Mouse (Mus musculus) midbrain, embryonic 14.5 days (tissue): Measurements from ENCODE around the gene Zc2hc1c. TPM values are rescaled to one million over a fixed set of nuclear protein-coding genes. Genes with fewer than 3 reads are reported as not detected.

Experiments used
- ATAC-seq: fragments of 200-750 bp; cut with Nextera tagmentation; 2 replicates; pipeline ENCODE4 v1.8.0; 2017; ENCODE audit warnings: moderate number of reproducible peaks, moderate library complexity; ENCODE audit not compliant: low FRiP score, low TSS enrichment
- DNase-seq: peaks from one replicate; pipeline ENCODE4 v3.0.0-alpha.2; 2015
- H3K27ac ChIP-seq: fragments of 300-500 bp; sonication (generic); replicated peaks from 2 replicates; pipeline ENCODE4 v1.5.1; 2014; ENCODE audit warnings: mild to moderate bottlenecking, low read depth, low read length, moderate library complexity
- H3K27me3 ChIP-seq: fragments of 300-500 bp; sonication (generic); 2 replicates; pipeline ENCODE4 v1.6.1; 2014; ENCODE audit warnings: low read length, control low read depth, mixed read lengths; ENCODE audit not compliant: control insufficient read depth, insufficient read depth
- H3K36me3 ChIP-seq: fragments of 300-500 bp; sonication (generic); 2 replicates; pipeline ENCODE4 v1.6.1; 2014; ENCODE audit warnings: low read length, control low read depth; ENCODE audit not compliant: control insufficient read depth, insufficient read depth
- H3K4me1 ChIP-seq: fragments of 300-500 bp; sonication (generic); 2 replicates; pipeline ENCODE4 v1.6.1; 2014; ENCODE audit warnings: mild to moderate bottlenecking, antibody characterized with exemption, low read length, control low read depth; ENCODE audit not compliant: control insufficient read depth, insufficient read depth
- H3K4me2 ChIP-seq: fragments of 300-500 bp; sonication (generic); 2 replicates; pipeline ENCODE4 v1.6.1; 2014; ENCODE audit warnings: mild to moderate bottlenecking, low read length, moderate library complexity
- H3K4me3 ChIP-seq: fragments of 300-500 bp; sonication (generic); replicated peaks from 2 replicates; pipeline ENCODE4 v1.5.1; 2014; ENCODE audit warnings: low read depth, low read length
- H3K9ac ChIP-seq: fragments of 300-500 bp; sonication (generic); replicated peaks from 2 replicates; pipeline ENCODE4 v1.6.1; 2014; ENCODE audit warnings: mild to moderate bottlenecking, low read length, moderate library complexity
- H3K9me3 ChIP-seq: fragments of 300-500 bp; sonication (generic); 2 replicates; pipeline ENCODE4 v1.6.1; 2016; ENCODE audit warnings: low read length, control low read depth, mixed read lengths; ENCODE audit not compliant: control insufficient read depth
- WGBS: fragments of 180-500 bp; shearing (Covaris S2); extraction: QIAGEN DNeasy Blood & Tissue Kit; methylation state at CpG from one replicate; pipeline ENCODE4 v1.1.7; 2014; 5-methylcytosine and 5-hydroxymethylcytosine counted together
- polyA plus RNA-seq: library from polyadenylated mRNA; unstranded; fragments of >200 nt; fragmentation: Nextera tagmentation; extraction: Ambion mirVana; gene quantifications from 2 replicates; pipeline ENCODE4 v1.2.1, GENCODE M21; 2014

Zc2hc1c gene
- polyA plus RNA-seq, 1 experiment from 2014 or later: 1.6 TPM

- Histone ChIP-seq H3K4me2 (peak overlapping the region; percentile 90), H3K4me1 (peaks cover 6% of the 10 kb centered on the region; the same call in 1 of the 2 replicates), H3K36me3 (no peaks in the 10 kb centered on the region), H3K27me3 (no peaks in the 10 kb centered on the region), H3K4me3 (peak overlapping the region; percentile 51), H3K27ac (no peak overlapping the region), H3K9ac (peak overlapping the region; percentile 54), H3K9me3 (peaks cover 4% of the 10 kb centered on the region; the same call in 1 of the 2 replicates)
- 66% methylated on average over 24 of the region's 24 CpGs for WGBS
- DNase-seq (no peak), ATAC-seq (no peak)
These were observed 988 bp downstream of the Zc2hc1c start for GRCm38 (mm10) chr12:85289157-85290000.

DNA sequence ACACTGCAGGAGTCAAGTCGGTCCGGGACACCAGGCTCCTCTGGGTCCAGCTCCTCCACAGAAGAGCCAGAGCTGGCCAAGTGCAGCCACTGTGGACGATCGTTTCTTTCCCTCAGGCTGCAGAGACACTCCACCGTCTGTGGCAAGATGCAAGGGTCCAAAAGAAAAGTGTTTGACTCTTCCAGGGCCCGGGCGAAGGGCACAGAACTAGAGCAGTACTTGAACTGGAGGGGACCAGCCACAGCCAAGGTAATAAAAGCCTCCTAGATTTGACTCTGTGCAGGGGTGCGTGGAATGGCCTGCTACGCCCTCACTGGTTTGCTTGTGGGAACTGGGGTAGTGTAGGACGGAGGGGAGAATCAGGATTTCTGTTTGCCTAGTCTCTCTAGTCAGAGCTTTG lies 2.2 kb downstream of the Zc2hc1c start:
- Histone ChIP-seq H3K9me3 (peaks cover 4% of the 10 kb centered on the region; the same call in 1 of the 2 replicates), H3K27me3 (no peaks in the 10 kb centered on the region), H3K36me3 (no peaks in the 10 kb centered on the region), H3K27ac (no peak overlapping the region), H3K4me1 (peaks cover 6% of the 10 kb centered on the region; the same call in 1 of the 2 replicates), H3K9ac (no peak overlapping the region), H3K4me2 (no peak overlapping the region), H3K4me3 (no peak overlapping the region)
- 87% methylated on average over 10 of the region's 10 CpGs for WGBS
- no peak for DNase-seq
- no peak for ATAC-seq

DNA sequence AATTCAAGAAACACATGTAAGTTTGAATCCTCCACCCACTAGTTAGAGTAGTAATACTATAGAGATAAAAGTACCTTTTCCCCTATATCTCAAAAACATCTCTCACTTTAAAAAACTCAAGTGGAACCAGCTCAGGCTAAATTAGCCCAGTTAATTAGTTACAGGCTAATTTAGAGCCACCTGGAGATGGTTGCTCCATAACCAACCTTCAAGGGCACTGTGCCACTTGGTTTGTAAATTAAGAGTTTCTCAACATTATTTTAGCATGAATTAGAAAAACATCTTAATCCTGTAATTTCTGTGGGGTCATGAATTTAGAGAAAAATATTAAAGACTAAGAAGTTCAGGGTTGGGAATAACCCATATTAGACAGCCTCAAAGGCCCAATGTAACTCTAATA lies 3.1 kb downstream of the Zc2hc1c start:
- H3K4me3 ChIP-seq: no peak overlapping the region
- no peak overlapping the region for H3K9ac ChIP-seq
- no peak overlapping the region for H3K4me2 ChIP-seq
- no peaks in the 10 kb centered on the region for H3K27me3 ChIP-seq
- ATAC-seq (no peak), DNase-seq (no peak)
- H3K4me1 ChIP-seq: peaks cover 6% of the 10 kb centered on the region; the same call in 1 of the 2 replicates
- no peaks in the 10 kb centered on the region for H3K36me3 ChIP-seq
- H3K9me3 ChIP-seq: peaks cover 4% of the 10 kb centered on the region; the same call in 1 of the 2 replicates
- H3K27ac ChIP-seq: no peak overlapping the region

DNA sequence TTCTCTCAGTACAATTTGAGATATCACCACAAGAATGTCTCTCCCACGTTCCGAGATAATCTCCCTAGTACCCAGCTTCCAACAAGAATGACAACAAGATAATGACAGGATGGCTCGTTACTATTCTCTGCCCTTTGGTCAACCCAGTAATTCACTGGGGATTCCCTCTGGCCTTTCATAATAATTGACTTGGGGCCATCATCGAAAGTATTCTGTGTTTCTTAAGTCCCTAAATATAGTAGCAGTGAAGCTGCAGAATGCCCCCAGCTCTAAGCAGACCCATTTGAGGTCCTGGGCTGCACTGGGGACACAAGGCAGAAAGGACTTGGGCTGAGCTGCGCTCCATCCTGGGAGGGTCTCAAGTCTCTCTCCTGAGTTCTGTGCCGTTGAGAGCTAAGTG lies 3.9 kb downstream of the Zc2hc1c start:
- no peak overlapping the region for H3K9ac ChIP-seq
- DNase-seq (no peak), ATAC-seq (no peak)
- WGBS: 85% methylated on average over 6 of the region's 6 CpGs
- no peak overlapping the region for H3K27ac ChIP-seq
- peaks cover 6% of the 10 kb centered on the region; the same call in 1 of the 2 replicates for H3K4me1 ChIP-seq
- H3K36me3 ChIP-seq: no peaks in the 10 kb centered on the region
- H3K4me2 ChIP-seq: no peak overlapping the region
- no peak overlapping the region for H3K4me3 ChIP-seq
- peaks cover 4% of the 10 kb centered on the region; the same call in 1 of the 2 replicates for H3K9me3 ChIP-seq
- no peaks in the 10 kb centered on the region for H3K27me3 ChIP-seq

- H3K9ac ChIP-seq: no peak overlapping the region
- H3K4me2 ChIP-seq: no peak overlapping the region
- no peaks in the 10 kb centered on the region; the same call in 1 of the 2 replicates for H3K36me3 ChIP-seq
- peaks cover 4% of the 10 kb centered on the region; the same call in 1 of the 2 replicates for H3K9me3 ChIP-seq
- ATAC-seq (no peak), DNase-seq (no peak)
- H3K4me1 ChIP-seq: peaks cover 6% of the 10 kb centered on the region; the same call in 1 of the 2 replicates
- no peaks in the 10 kb centered on the region for H3K27me3 ChIP-seq
- H3K27ac ChIP-seq: no peak overlapping the region
- H3K4me3 ChIP-seq: no peak overlapping the region
These were observed 4.5 kb downstream of the Zc2hc1c start for GRCm38 (mm10) chr12:85292906-85293305.

GRCm38 (mm10) chr12:85295506-85295905 lies 7.1 kb downstream of the Zc2hc1c start:
- Histone ChIP-seq H3K36me3 (peaks cover 17% of the 10 kb centered on the region), H3K9ac (no peak overlapping the region), H3K4me3 (no peak overlapping the region), H3K27me3 (no peaks in the 10 kb centered on the region), H3K4me1 (no peaks in the 10 kb centered on the region), H3K4me2 (no peak overlapping the region), H3K9me3 (peaks cover 4% of the 10 kb centered on the region; the same call in 1 of the 2 replicates), H3K27ac (no peak overlapping the region)
- WGBS: 92% methylated on average over 2 of the region's 2 CpGs
- ATAC-seq: no peak
- DNase-seq: no peak

GRCm38 (mm10) chr12:85296915-85297314 lies 8.5 kb downstream of the Zc2hc1c start:
- no peaks in the 10 kb centered on the region for H3K4me1 ChIP-seq
- H3K9ac ChIP-seq: no peak overlapping the region
- H3K9me3 ChIP-seq: peaks cover 4% of the 10 kb centered on the region; the same call in 1 of the 2 replicates
- DNase-seq: no peak
- no peak overlapping the region for H3K27ac ChIP-seq
- H3K27me3 ChIP-seq: no peaks in the 10 kb centered on the region
- 87% methylated on average over 5 of the region's 5 CpGs for WGBS
- no peak for ATAC-seq
- H3K4me3 ChIP-seq: no peak overlapping the region
- no peak overlapping the region for H3K4me2 ChIP-seq
- H3K36me3 ChIP-seq: peaks cover 31% of the 10 kb centered on the region

DNA sequence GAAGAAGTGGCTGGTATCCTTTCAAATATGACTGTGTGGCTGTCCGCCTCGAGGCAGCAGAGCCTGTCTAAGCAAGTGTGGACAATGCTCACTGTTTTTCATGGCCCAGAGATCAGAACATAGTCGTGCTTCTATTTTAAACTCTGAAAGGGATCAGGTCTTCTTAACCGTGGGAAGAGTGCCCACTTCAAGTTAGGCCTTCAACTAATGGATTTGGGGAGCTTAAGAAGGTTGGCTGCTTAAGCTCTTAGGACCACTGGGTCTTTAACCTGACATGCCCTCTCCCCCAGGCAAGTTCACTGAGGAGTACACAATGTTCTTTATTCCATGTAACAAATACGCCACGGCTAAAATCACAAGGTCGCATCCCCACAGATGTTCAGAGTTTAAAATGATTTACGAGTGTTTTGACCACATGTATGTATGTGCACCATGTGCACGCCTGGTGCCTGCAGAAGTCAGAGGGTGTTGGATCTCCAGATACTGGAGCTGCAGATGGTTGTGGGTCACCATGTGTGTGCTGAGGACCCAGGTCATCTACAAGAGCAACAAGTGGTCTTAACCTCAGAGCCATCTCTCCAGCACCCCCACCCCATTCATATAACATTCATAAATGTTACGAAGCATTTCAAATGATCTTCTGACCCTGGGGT lies 9.1 kb downstream of the Zc2hc1c start:
- H3K27ac ChIP-seq: no peak overlapping the region
- no peaks in the 10 kb centered on the region for H3K27me3 ChIP-seq
- no peak overlapping the region for H3K9ac ChIP-seq
- no peak overlapping the region for H3K4me3 ChIP-seq
- 79% methylated on average over 10 of the region's 10 CpGs for WGBS
- H3K36me3 ChIP-seq: peaks cover 37% of the 10 kb centered on the region
- DNase-seq (no peak), ATAC-seq (no peak)
- H3K4me2 ChIP-seq: no peak overlapping the region
- no peaks in the 10 kb centered on the region for H3K4me1 ChIP-seq
- H3K9me3 ChIP-seq: peaks cover 4% of the 10 kb centered on the region; the same call in 1 of the 2 replicates
